ENCODE assay signal across 19 mouse cellular contexts in the genomic region with DNA sequence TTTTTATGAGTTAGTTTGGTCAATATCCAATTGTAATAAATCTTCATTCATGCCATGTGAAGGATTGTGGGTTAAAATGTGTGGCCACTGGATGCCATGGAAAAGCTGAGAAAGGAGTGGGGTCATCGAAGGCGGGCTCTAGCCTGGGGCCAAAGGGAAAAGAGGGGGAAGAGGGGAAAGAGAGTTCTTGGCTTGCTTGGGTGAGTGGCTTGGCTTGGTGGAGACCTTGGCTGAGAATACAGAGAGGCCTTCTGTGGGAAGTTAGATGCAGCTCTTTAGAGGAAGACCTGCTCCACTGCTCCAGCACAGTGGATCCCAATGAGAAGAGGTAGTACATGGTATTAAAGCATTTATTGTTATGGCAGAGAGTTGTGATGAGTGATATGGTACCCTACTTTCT.
"Had no signal": no experiment of that assay in that cellular context is flagged by ENCODE, and none has a peak within 500 bp of the region (broad histone marks: within the 10 kb centered on the region; RNA-seq: fewer than 3 reads in every experiment).

No protein-coding gene starts in this region.

- DNase-seq: lung, adult 18-20 months; lung, embryonic 14.5 days; lung, postnatal 10 days; lung, postnatal 4 days; midbrain, embryonic 14.5 days; retina, postnatal 1 day; right cerebral cortex, adult 18-20 months; right cerebral cortex, postnatal 25 days; right cerebral cortex, postnatal 4 days; thymus, adult 2 months; thymus, postnatal 25 days; thymus, postnatal 4 days had no signal

- H3K27me3 ChIP-seq: midbrain, embryonic 12.5 days; neural tube, embryonic 13.5 days; neural tube, embryonic 15.5 days; stomach, embryonic 15.5 days had no signal

- H3K4me3 ChIP-seq: midbrain, embryonic 10.5 days; midbrain, embryonic 12.5 days; myocyte; neural tube, embryonic 13.5 days; neural tube, embryonic 15.5 days; stomach, embryonic 15.5 days had no signal

- H3K36me3 ChIP-seq: midbrain, embryonic 10.5 days; midbrain, embryonic 12.5 days; neural tube, embryonic 13.5 days; neural tube, embryonic 15.5 days; stomach, embryonic 15.5 days had no signal

- H3K27ac ChIP-seq: midbrain, embryonic 10.5 days; midbrain, embryonic 12.5 days; neural tube, embryonic 13.5 days; neural tube, embryonic 15.5 days; stomach, embryonic 15.5 days; stomach, postnatal 0 days had no signal

- H3K4me1 ChIP-seq: midbrain, embryonic 10.5 days; midbrain, embryonic 12.5 days; neural tube, embryonic 13.5 days; neural tube, embryonic 15.5 days; stomach, embryonic 15.5 days had no signal

- H3K9me3 ChIP-seq: midbrain, embryonic 12.5 days; neural tube, embryonic 13.5 days; neural tube, embryonic 15.5 days; stomach, embryonic 15.5 days had no signal
